Mouse (Mus musculus): ENCODE data around the gene Cog4. TPM values are rescaled to one million over a fixed set of nuclear protein-coding genes. Genes with fewer than 3 reads are reported as not detected.
"Not testable (repeated sequence)": the region's sequence is repeated elsewhere in the genome, so short reads cannot be mapped to it uniquely, and the experiment has no call there.

Gene Cog4
- total and polyA plus RNA-seq, 2 experiments from 2014 or later = 39.5 to 51.6 TPM

DNA sequence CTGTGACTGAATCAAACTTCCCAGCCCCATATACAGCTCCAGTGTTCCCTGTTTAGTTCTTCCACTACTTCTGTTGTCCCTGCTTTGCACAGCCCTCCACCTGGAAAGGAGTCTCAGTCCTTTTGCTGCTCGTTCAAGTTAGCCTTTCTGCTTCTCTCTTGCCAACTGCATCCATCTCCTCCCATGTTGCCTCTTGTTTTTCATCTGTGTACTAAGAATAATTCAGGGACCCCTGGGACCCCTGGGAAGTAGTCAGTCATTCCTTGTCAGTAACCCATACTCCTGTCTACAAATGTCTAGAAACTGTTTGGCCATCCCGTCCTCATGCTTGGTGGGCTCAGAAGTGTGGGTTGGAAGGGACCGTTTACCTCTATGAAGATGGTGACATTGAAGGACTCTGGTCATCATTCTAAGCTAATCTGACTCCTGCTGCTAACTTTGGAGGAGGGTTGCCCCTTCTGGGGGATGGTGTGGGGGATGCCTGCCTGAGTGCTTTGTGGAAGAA is 74.4 kb downstream of the Cog4 start:
- Histone ChIP-seq H3K4me2 (ENCODE audit: low read depth, low read length) (peak overlapping the region; percentile 89), H3K9ac (replicated peaks; ENCODE audit: low read length) (peak overlapping the region; percentile 75), H3K9me3 (ENCODE audit: low read length) (no peaks in the 10 kb centered on the region), H3K27ac (peak overlapping the region; percentile 68; the same call in 1 of the 2 replicates), H3K36me3 (ENCODE audit: insufficient read depth, low read length) (no peaks in the 10 kb centered on the region), H3K27me3 (ENCODE audit: insufficient read depth, low read length) (no peaks in the 10 kb centered on the region), H3K4me3 (ENCODE audit: low read length) (peak overlapping the region; percentile 77), H3K4me1 (ENCODE audit: insufficient read depth, low read length) (peaks cover 20% of the 10 kb centered on the region; the same call in 1 of the 2 replicates)
- DNase-seq (ENCODE audit: low spot score) (no peak), ATAC-seq (no peak)
- WGBS = 30% methylated on average over 3 of the region's 3 CpGs
- TF ChIP-seq CTCF (IDR thresholded peaks at IDR 0.05; ENCODE audit: low read depth) = no peak

DNA sequence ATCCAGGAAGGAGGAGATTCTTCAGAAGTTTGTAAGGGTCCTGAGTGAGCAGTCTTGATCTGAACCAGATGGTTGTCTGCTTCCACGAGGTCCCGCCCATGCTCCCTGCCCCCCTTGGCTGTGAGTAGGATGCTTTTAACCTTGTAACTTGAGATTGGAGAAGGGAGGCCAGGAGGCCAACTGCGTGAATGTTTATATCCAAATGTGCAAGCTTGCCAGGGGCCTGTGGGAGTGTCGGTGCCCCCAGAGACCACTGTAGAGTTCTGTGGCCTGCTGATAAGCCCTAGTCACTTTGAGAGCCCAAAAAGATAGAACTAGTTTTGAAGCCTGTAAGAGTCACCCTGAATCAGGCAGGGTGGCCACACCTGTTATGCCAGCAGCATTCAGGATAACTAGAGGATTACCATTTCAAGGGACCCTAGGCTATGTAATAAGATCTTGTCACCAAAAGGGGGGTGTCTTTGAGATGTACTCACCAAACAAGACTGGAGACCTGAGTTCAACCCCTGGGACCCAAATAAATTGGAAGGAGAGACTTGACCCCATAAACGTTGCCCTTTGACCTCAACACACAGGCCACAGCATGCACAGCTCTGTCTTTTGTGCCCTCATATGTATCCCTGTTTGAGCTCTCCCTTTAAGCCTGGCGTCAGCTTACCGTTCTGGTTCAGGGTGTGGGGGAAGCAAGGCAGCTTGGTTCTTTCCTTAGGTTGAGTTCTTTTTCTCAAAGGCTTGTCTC is 75.3 kb downstream of the Cog4 start:
- ATAC-seq (no peak), DNase-seq (ENCODE audit: low spot score) (no peak)
- H3K27me3 ChIP-seq (ENCODE audit: insufficient read depth, low read length) = no peaks in the 10 kb centered on the region
- peak overlapping the region; percentile 75; the same call in 1 of the 2 replicates for H3K9ac ChIP-seq (replicated peaks; ENCODE audit: low read length)
- TF ChIP-seq CTCF (IDR thresholded peaks at IDR 0.05; ENCODE audit: low read depth) = no peak
- H3K27ac ChIP-seq = no peak overlapping the region
- H3K36me3 ChIP-seq (ENCODE audit: insufficient read depth, low read length) = no peaks in the 10 kb centered on the region
- no peaks in the 10 kb centered on the region for H3K9me3 ChIP-seq (ENCODE audit: low read length)
- H3K4me3 ChIP-seq (ENCODE audit: low read length) = no peak overlapping the region
- peak overlapping the region; percentile 89 for H3K4me2 ChIP-seq (ENCODE audit: low read depth, low read length)
- peaks cover 20% of the 10 kb centered on the region; the same call in 1 of the 2 replicates for H3K4me1 ChIP-seq (ENCODE audit: insufficient read depth, low read length)
- WGBS = 43% methylated on average over 7 of the region's 7 CpGs

DNA sequence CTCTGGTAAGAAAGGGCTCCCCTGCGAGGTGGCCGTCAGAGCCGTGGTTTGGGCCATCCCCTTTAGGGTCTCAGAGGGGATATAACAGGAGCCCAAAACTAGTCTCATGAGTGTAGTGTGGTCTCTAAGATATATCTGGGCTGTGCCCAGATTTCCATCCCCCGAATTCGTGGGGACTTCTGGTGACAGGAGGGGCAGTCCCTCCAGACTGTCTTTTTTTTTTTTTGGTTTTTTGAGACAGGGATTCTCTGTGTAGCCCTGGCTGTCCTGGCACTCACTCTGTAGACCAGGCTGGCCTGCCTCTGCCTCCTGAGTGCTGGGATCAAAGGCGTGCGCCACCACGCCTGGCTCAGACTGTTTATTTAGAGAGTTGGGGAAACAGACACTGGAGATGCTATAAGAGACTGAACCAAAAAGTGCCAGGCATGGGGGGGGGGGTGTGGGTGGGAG is 79.3 kb downstream of the Cog4 start:
- ATAC-seq (no peak), DNase-seq (ENCODE audit: low spot score) (no peak)
- H3K4me2 ChIP-seq (ENCODE audit: low read depth, low read length) = no peak overlapping the region
- no peak overlapping the region for H3K9ac ChIP-seq (replicated peaks; ENCODE audit: low read length)
- H3K9me3 ChIP-seq (ENCODE audit: low read length) = no peaks in the 10 kb centered on the region
- WGBS = 85% methylated on average over 8 of the region's 8 CpGs
- H3K4me1 ChIP-seq (ENCODE audit: insufficient read depth, low read length) = peaks cover 15% of the 10 kb centered on the region; the same call in 1 of the 2 replicates
- no peaks in the 10 kb centered on the region for H3K36me3 ChIP-seq (ENCODE audit: insufficient read depth, low read length)
- TF ChIP-seq CTCF (IDR thresholded peaks at IDR 0.05; ENCODE audit: low read depth) = no peak
- no peaks in the 10 kb centered on the region for H3K27me3 ChIP-seq (ENCODE audit: insufficient read depth, low read length)
- H3K4me3 ChIP-seq (ENCODE audit: low read length) = no peak overlapping the region
- no peak overlapping the region for H3K27ac ChIP-seq

DNA sequence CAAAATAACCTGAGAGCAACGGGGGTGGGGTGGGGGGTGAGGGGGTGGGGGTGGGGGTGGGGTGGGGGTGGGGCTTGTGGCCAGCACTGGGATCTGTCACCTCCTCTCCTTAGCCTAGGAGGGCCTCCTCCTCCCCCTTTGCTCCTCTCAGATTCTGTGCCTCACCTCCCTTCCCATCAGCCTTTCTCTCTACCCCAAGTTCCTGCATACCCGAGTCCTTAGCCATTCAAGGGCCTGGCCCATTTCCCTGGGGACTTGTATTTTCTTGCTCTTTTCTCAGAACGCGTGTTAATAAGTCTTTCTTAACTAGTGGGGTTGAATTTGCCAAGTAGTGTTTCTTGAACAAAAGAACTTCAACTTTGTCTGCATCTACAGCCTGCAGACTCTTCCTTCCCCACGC is 80.3 kb downstream of the Cog4 start:
- Histone ChIP-seq H3K36me3 (ENCODE audit: insufficient read depth, low read length) (no peaks in the 10 kb centered on the region), H3K4me3 (ENCODE audit: low read length) (no peak overlapping the region), H3K27me3 (ENCODE audit: insufficient read depth, low read length) (no peaks in the 10 kb centered on the region), H3K9me3 (ENCODE audit: low read length) (no peaks in the 10 kb centered on the region), H3K4me1 (ENCODE audit: insufficient read depth, low read length) (peaks cover 5% of the 10 kb centered on the region; the same call in 1 of the 2 replicates), H3K4me2 (ENCODE audit: low read depth, low read length) (no peak overlapping the region), H3K9ac (replicated peaks; ENCODE audit: low read length) (no peak overlapping the region), H3K27ac (no peak overlapping the region)
- DNase-seq (ENCODE audit: low spot score) (no peak), ATAC-seq (no peak)
- 52% methylated on average over 5 of the region's 5 CpGs for WGBS
- no peak for TF ChIP-seq CTCF (IDR thresholded peaks at IDR 0.05; ENCODE audit: low read depth)

DNA sequence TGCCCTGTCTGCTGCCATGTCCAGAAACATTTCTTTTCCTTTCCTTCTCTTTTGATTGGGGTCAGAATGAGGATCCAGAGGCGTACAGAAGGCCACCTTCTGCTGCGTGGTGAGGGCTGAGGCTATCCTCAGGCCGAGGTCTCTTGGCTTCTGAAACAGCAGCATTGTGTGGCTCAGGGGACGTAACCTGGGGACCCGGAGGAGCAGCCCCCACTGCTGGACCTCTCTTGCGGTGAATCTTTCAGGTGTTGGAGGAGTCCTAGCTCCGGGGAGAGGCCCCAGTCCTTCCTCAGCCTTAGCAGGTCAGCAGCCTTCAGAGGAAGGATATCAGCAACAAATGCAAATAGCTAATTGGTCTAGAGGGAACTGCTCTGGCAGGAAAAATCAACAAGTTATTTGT is 82.0 kb downstream of the Cog4 start:
- no peak for ATAC-seq
- Histone ChIP-seq H3K9me3 (ENCODE audit: low read length) (no peaks in the 10 kb centered on the region), H3K4me3 (ENCODE audit: low read length) (no peak overlapping the region), H3K36me3 (ENCODE audit: insufficient read depth, low read length) (no peaks in the 10 kb centered on the region), H3K27me3 (ENCODE audit: insufficient read depth, low read length) (no peaks in the 10 kb centered on the region), H3K27ac (no peak overlapping the region), H3K4me2 (ENCODE audit: low read depth, low read length) (no peak overlapping the region), H3K9ac (replicated peaks; ENCODE audit: low read length) (no peak overlapping the region), H3K4me1 (ENCODE audit: insufficient read depth, low read length) (no peaks in the 10 kb centered on the region)
- 85% methylated on average over 7 of the region's 7 CpGs for WGBS
- no peak for TF ChIP-seq CTCF (IDR thresholded peaks at IDR 0.05; ENCODE audit: low read depth)
- DNase-seq (ENCODE audit: low spot score) = no peak

DNA sequence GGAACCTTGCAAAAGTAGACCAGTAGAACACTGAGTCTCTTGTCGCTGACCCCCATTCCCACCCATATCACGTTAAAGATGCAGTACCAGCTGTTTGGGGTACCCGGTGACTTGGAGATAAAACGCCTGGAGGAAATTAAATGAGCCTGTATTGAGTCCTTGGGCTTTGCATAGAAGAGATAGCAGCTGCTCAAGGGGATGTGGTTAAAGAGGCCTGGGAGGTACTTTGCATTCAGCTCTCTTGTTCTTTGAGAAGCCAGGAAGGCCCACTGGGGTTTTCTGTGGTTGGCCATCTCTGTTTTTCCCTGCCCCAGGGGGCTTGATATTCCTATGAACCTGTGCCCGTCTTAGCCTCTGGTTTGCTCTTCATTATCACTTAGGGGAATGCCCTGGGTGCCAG is 82.7 kb downstream of the Cog4 start:
- H3K9me3 ChIP-seq (ENCODE audit: low read length) = no peaks in the 10 kb centered on the region
- no peak for TF ChIP-seq CTCF (IDR thresholded peaks at IDR 0.05; ENCODE audit: low read depth)
- no peak for DNase-seq (ENCODE audit: low spot score)
- no peak for ATAC-seq
- H3K4me2 ChIP-seq (ENCODE audit: low read depth, low read length) = no peak overlapping the region
- no peak overlapping the region for H3K9ac ChIP-seq (replicated peaks; ENCODE audit: low read length)
- no peaks in the 10 kb centered on the region for H3K27me3 ChIP-seq (ENCODE audit: insufficient read depth, low read length)
- H3K27ac ChIP-seq = no peak overlapping the region
- H3K4me3 ChIP-seq (ENCODE audit: low read length) = no peak overlapping the region
- WGBS = 55% methylated on average over 5 of the region's 5 CpGs
- no peaks in the 10 kb centered on the region for H3K4me1 ChIP-seq (ENCODE audit: insufficient read depth, low read length)
- H3K36me3 ChIP-seq (ENCODE audit: insufficient read depth, low read length) = no peaks in the 10 kb centered on the region

DNA sequence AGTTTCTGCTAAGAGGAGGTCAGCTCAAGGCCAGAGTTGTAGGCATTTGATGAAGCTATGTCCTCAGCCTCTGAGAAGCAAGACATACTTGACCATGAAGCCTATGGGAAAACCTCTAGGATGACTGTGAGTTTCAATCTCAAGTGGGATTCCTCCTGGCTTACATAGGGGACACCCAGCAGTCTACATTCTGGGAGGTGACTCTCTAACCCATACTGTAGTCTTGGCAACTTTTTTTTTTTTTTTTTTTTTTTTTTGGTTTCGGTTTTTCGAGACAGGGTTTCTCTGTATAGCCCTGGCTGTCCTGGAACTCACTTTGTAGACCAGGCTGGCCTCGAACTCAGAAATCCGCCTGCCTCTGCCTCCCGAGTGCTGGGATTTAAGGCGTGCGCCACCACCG is 83.3 kb downstream of the Cog4 start:
- H3K4me1 ChIP-seq (ENCODE audit: insufficient read depth, low read length); H3K4me3 ChIP-seq (ENCODE audit: low read length); ATAC-seq; H3K36me3 ChIP-seq (ENCODE audit: insufficient read depth, low read length); H3K4me2 ChIP-seq (ENCODE audit: low read depth, low read length); H3K9ac ChIP-seq (replicated peaks; ENCODE audit: low read length); DNase-seq (ENCODE audit: low spot score); H3K9me3 ChIP-seq (ENCODE audit: low read length); H3K27me3 ChIP-seq (ENCODE audit: insufficient read depth, low read length); H3K27ac ChIP-seq: not testable (repeated sequence)
- 94% methylated on average over 5 of the region's 8 CpGs for WGBS
